Mouse (Mus musculus): Measurements from ENCODE around the gene Ppm1l.

- TF ChIP-seq POLR2A (IDR thresholded peaks at IDR 0.05; ENCODE audit: insufficient read depth, low read depth, low read length) = no peak
- TF ChIP-seq CTCF (IDR thresholded peaks at IDR 0.05) = no peak
- no peak for TF ChIP-seq EP300 (IDR thresholded peaks at IDR 0.05; ENCODE audit: insufficient read depth, low read depth, low read length)
Observed at GRCm38 (mm10) chr3:69406210-69406895, 89.7 kb downstream of the Ppm1l start.

All from heart, adult 2 months (tissue).